Mouse (Mus musculus): ENCODE measurements around the gene Hpdl.

DNA sequence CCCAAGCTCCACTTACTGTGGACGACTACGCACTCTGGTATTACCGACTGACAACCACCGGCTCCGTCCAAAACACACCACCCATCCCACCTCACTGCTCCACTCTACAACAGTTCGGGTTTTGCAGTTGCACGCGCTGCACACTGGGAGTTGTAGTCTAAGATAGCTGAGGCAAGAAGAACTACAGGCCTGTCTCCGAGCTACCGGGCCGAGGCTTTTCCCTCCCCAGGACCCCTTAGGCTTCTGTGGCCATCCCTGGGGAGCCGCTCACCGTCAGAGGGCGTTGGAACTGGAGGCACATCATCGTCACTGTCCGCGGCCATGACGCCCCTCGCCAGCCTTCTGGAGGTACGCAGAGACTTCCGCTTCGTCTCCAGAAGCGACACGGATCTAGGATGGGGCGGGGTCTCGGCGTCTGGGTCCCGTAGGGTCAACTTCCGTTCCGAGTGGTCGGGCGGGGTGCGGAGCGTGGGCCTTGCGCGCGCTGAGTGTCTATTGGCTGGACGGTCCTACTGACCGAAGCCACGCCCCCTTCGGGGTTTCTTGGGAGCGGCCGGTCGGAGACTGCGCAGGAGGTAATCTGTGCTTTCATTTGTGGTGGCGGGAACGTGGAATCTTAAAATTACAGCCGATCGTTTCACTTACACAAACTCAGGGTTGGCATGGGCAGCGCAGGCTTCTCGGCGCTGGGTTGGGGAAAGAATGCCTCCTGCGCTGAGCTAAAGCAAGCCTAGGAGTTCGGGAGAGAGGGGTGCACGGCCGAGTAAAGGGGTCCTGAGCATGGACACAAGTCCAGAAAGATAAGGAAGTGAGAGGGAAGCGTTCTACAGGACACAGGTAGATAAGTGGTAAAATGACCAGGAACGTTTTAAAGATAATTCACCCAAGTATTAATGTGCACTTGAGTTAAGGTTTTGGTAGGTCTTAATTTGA, 14.0 kb downstream of the Hpdl start, which contains the start of the genes Toe1 and Mutyh:
- no peak for TF ChIP-seq CTCF (IDR thresholded peaks at IDR 0.05; ENCODE audit: low read depth, low read length)
- TF ChIP-seq POLR2A (IDR thresholded peaks at IDR 0.05; ENCODE audit: extremely low read depth, insufficient read depth, low read length): 0 out of 2 replicates have a peak, but pooled peaks have one; percentile 37
